Mouse (Mus musculus) erythroblast, embryonic 14.5 days (primary cell): Measurements from ENCODE around the gene Fam129c. TPM values are rescaled to one million over a fixed set of nuclear protein-coding genes. Genes with fewer than 3 reads are reported as not detected.

Experiments
- H3K27me3 ChIP-seq: 2 replicates; pipeline ENCODE4 v1.6.1; 2012; ENCODE audit warnings: inconsistent platforms; ENCODE audit not compliant: control insufficient read depth
- H3K36me3 ChIP-seq: 2 replicates; pipeline ENCODE4 v1.6.1; 2012; ENCODE audit warnings: mild to moderate bottlenecking, inconsistent platforms; ENCODE audit not compliant: control insufficient read depth
- H3K4me1 ChIP-seq: 2 replicates; pipeline ENCODE4 v1.6.1; 2012; ENCODE audit warnings: inconsistent platforms; ENCODE audit not compliant: control insufficient read depth
- H3K4me3 ChIP-seq: replicated peaks from 2 replicates; pipeline ENCODE3; 2012; ENCODE audit warnings: moderate library complexity, mild to moderate bottlenecking, inconsistent platforms
- H3K9me3 ChIP-seq: 2 replicates; pipeline ENCODE4 v1.6.1; 2012; ENCODE audit warnings: low read length, inconsistent platforms, mixed read lengths; ENCODE audit not compliant: control insufficient read depth
- GATA1 ChIP-seq: IDR thresholded peaks from 2 replicates; pipeline ENCODE4 v1.6.1; 2012; ENCODE audit warnings: low read length, inconsistent platforms, mixed read lengths
- TAL1 ChIP-seq: IDR thresholded peaks from 3 replicates; pipeline ENCODE4 v1.6.1; 2012; ENCODE audit warnings: low read length, inconsistent platforms, mixed read lengths
- polyA plus RNA-seq: library from polyadenylated mRNA; stranded (reverse); fragments of >175 nt; gene quantifications from 2 replicates; pipeline ENCODE4 v1.2.3, GENCODE M21; 2012

The Fam129c gene
- 0.10 and 0.13 TPM in 2 replicates for polyA plus RNA-seq

DNA sequence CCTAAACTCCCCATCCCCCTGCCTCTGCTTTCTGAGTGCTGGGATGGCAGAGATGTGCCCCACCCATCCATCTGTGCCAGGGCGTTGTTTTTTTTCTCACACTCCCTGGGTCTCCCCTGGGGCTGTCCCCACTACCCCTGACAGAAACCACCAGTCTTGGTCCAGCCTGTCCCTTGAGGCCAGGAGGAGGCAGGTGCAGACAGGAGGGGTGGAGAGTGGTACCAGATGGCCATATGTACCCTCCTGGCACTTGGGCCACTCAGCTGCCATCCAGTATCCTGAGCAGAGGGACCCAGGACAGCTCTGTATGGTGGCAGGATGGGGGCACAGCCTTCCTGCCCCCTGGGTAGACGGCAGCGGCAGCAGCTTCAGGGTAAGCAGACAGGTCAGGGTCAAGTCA is at the start of gene Fam129c:
TSS of gene Fam129c (plus strand) at position 198 of the 400 bp plus-strand sequence.
- TF ChIP-seq GATA1: no peak
- TF ChIP-seq TAL1: no peak
- Histone ChIP-seq H3K4me3 (no peak within 1 kb of the TSS), H3K4me1 (peaks cover 37% of the 10 kb centered on the region), H3K9me3 (no peaks in the 10 kb centered on the region), H3K36me3 (peaks cover 17% of the 10 kb centered on the region), H3K27me3 (peaks cover 10% of the 10 kb centered on the region)

DNA sequence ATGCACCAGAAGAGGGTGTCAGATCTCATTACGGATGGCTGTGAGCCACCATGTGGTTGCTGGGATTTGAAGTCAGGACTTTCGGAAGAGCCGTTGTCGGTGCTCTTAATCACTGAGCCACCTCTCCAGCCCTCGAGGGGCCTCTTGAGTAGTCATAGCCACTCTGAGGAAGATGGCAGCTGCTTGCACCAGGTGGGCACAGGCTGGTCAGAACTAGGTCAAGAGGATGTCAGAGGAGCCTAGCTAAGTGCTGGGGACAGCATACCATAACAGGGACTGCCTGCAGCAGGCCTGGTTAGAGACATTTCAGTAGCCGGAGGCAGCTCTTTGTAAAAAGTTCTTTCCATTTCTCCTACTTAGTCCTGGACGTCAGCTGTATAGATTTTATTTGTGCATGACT is 46.7 kb upstream of the Fam129c start:
- H3K4me1 ChIP-seq: peaks cover 15% of the 10 kb centered on the region
- no peak overlapping the region for H3K4me3 ChIP-seq
- H3K36me3 ChIP-seq: peaks cover 15% of the 10 kb centered on the region; the same call in 1 of the 2 replicates
- no peaks in the 10 kb centered on the region for H3K27me3 ChIP-seq
- TF ChIP-seq GATA1: no peak
- no peak for TF ChIP-seq TAL1
- H3K9me3 ChIP-seq: no peaks in the 10 kb centered on the region

DNA sequence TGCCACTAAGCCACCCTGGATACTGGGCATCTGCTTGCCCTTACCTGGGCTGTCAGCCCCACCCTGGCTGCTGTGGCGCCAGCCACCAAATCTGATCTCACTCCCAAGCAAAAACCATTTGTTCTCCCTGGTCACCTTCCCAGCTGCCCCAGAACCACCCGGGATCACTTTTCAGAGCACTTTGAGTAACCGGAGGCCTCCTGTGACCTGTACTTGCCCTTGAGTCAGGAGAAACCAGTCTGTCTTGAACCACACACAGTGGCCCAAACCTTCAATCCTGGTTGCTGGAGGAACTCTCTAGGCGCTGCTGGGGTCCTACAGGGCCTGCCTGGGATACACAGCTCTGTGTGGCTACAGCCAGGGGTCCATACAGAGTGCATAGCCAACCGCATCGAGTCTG is 44.7 kb upstream of the Fam129c start:
- Histone ChIP-seq H3K27me3 (peaks cover 13% of the 10 kb centered on the region), H3K9me3 (no peaks in the 10 kb centered on the region), H3K4me1 (peaks cover 15% of the 10 kb centered on the region), H3K4me3 (no peak overlapping the region), H3K36me3 (peaks cover 4% of the 10 kb centered on the region; the same call in 1 of the 2 replicates)
- TF ChIP-seq TAL1 (no peak), GATA1 (no peak)

DNA sequence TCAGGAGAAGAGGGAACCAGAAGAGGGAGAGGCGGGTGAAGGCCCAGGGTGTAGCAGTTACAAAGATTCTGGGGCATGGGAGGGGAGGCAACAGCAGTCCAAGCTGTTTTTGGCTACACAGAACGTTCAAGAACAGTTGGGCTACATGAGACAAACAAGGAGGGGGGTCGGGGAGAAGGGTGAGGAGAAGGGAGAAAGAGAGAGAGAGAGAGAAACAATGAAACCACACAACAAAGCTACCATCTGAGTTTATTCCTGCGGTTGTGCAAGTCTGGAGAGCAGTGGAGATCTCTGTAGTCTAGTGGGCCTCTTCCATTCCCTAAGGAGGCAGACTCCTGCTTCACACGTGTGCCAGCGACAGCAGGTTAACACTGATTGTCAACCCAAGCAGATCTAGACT is 43.4 kb upstream of the Fam129c start:
- peaks cover 25% of the 10 kb centered on the region for H3K27me3 ChIP-seq
- no peaks in the 10 kb centered on the region for H3K36me3 ChIP-seq
- no peaks in the 10 kb centered on the region for H3K9me3 ChIP-seq
- TF ChIP-seq TAL1 (no peak), GATA1 (no peak)
- H3K4me1 ChIP-seq: peaks cover 27% of the 10 kb centered on the region
- H3K4me3 ChIP-seq: no peak overlapping the region

DNA sequence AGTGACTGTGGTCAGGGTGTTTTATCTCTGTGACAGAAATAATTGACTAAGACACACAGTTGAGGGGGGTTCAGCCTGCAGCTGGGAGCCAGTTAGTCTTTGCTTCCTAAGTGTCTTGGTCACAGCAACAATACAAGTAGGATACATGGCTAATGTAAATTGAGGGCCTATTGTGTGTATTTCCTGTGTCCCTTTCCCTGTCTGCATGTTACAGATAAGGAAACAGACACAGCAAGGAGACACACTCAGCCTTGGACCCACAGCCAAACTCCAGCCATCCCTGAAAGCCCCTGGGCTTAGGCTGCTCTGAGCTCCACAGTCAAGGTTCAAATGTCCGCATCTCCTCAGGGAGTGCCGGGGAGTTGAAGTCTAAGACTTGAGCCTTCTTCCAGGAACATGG is 42.8 kb upstream of the Fam129c start:
- no peaks in the 10 kb centered on the region for H3K9me3 ChIP-seq
- H3K27me3 ChIP-seq: peaks cover 32% of the 10 kb centered on the region
- no peak for TF ChIP-seq GATA1
- TF ChIP-seq TAL1: no peak
- H3K4me3 ChIP-seq: no peak overlapping the region
- H3K36me3 ChIP-seq: no peaks in the 10 kb centered on the region
- peaks cover 32% of the 10 kb centered on the region for H3K4me1 ChIP-seq

DNA sequence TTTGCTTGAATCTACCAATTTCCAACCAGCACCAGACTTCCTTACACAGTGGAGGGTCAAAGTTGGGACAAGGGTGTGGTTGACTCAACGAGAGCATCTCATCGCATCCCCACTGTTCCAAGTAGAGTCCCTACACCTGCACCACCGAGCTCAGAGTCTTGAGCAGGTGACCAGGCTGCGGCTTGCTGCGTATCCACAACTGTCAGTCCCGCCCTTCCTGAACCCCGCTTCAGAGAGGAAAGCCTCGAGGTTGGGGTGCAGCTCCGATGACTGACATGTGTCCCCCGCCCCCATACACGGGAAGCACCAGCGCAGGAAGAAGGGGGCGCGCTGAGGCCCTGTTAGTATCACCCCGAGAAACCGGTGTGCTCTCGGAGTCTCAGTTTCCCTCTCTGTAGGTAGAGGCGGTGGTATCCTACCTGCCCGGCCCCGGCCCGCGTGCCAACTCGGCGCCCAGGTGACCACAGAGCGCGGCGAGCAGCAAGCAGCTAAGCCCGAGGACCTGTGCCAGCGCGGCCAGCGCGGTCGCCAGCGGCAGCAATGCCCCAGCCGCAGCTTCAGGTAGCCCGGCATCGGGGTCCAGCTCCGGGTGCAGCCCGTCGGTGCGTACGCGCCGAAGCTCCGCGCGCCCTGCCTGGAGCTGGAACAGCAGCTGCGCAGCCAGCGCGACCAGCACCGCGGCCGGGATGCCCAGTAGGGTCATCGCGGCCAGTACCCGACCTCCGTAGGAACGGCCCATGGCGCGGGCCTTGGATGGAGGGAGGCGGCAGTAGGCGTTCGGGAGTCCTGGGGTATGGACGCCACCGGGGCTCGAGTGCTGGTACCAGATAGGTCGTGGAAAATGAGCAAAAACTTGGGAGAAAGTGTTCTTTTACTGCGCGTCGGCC is 39.1 kb upstream of the Fam129c start, which contains the start of gene Tmem221:
TSS of gene Tmem221 (minus strand) at position 801 of the 887 bp plus-strand sequence.
- peaks cover 54% of the 10 kb centered on the region for H3K27me3 ChIP-seq
- H3K9me3 ChIP-seq: no peaks in the 10 kb centered on the region
- peaks cover 43% of the 10 kb centered on the region for H3K4me1 ChIP-seq
- no peak for TF ChIP-seq TAL1
- no peak for TF ChIP-seq GATA1
- peak within 1 kb of the TSS; percentile 51 for H3K4me3 ChIP-seq
- no peaks in the 10 kb centered on the region for H3K36me3 ChIP-seq

DNA sequence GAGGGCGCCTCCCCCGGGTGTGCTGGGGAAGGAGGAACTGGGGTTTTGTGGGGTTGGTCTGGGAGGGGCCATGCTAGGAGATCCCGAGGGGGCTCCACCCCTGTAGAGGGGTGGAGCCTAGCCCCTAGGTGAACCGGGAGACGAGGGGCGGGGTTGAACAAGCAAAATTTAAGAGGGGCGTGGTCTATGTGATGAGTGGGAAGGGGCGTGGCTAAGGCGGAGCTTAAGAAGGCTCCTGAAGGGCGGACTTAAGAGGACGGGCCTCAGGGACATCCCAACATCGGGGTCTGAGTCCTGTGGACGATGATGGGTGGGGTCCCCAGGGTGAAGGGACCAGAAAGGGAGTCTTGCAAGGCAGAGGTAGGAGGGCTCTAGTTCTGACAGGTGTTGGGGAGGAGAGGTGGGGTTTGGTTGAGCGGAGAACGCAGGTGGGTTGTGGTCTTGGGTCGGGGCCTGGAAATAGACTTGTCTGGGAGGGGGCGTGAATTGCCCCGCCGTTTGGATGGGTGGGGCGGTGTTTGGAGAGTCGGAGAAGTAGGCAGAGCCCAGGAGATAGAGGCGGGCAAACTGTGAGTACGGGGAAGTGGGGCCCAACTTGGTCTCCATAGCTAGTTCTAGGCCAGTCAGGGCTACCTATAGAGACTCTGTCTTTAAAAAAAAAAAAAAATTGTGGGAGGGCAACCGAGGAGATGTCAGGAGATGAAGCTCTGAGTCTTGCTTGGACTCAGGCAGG is 38.3 kb upstream of the Fam129c start:
- H3K27me3 ChIP-seq: peaks cover 58% of the 10 kb centered on the region

DNA sequence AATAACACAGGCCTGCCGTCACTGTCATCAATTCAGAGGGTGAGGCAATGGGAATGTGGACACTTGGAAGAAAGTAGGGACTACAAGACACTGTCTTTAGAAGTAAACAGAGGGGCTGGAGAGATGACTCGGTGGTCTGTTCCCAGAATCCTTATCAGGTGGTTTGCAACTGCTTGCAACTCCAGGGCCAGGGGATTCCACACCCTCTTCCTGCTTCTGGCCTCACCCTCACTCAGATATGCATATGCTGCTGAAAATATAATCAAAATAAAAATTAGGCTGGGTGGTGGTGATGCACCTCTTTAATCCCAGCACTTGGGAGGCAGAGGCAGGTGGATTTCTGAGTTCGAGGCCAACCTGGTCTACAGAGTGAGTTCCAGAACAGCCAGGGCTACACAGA is 37.4 kb upstream of the Fam129c start:
- H3K27me3 ChIP-seq: peaks cover 63% of the 10 kb centered on the region
- TF ChIP-seq TAL1: no peak
- no peak for TF ChIP-seq GATA1
- H3K4me3 ChIP-seq: no peak overlapping the region
- peaks cover 5% of the 10 kb centered on the region for H3K9me3 ChIP-seq
- no peaks in the 10 kb centered on the region for H3K36me3 ChIP-seq
- H3K4me1 ChIP-seq: peaks cover 30% of the 10 kb centered on the region

More for the DNA sequence above, 38.3 kb upstream of the Fam129c start:
- Histone ChIP-seq H3K9me3 (peaks cover 3% of the 10 kb centered on the region), H3K4me1 (peaks cover 39% of the 10 kb centered on the region), H3K4me3 (peak overlapping the region; percentile 51), H3K36me3 (no peaks in the 10 kb centered on the region)
- TF ChIP-seq TAL1 (no peak), GATA1 (no peak)

DNA sequence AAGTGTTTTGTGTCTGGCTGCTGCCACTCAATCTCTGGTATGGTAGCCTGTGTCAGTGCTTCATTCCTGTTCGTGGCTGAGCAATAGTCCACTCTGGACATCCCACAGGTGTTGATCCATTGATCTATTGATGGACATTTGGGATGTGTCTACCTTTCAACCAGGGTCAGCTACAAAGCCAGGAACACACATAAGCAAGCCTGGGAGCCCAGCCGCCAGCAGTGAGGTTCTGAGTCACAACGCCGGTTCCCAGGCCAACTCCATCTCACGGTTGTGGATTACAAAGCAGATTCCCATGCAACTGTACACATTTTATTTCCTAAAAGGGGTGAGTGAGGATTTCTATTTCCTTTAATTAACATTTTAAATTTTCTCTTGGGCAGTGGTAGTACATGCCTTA is 36.7 kb upstream of the Fam129c start:
- Histone ChIP-seq H3K9me3 (peaks cover 5% of the 10 kb centered on the region), H3K36me3 (no peaks in the 10 kb centered on the region), H3K4me1 (peaks cover 28% of the 10 kb centered on the region), H3K27me3 (peaks cover 63% of the 10 kb centered on the region), H3K4me3 (no peak overlapping the region)
- no peak for TF ChIP-seq GATA1
- TF ChIP-seq TAL1: no peak
